Mouse (Mus musculus) kidney, embryonic 16.5 days (tissue): ENCODE measurements around the gene Cdc34. TPM values are rescaled to one million over a fixed set of nuclear protein-coding genes. Genes with fewer than 3 reads are reported as not detected.
A peak's percentile ranks its signal among the peaks of the same experiment; 100 is the strongest.

ENCODE experiments used
- ATAC-seq: fragments of 200-750 bp; cut with Nextera tagmentation; 2 replicates; pipeline ENCODE4 v1.8.0; 2017; ENCODE audit warnings: moderate TSS enrichment; ENCODE audit not compliant: low FRiP score, low TSS enrichment
- H3K27ac ChIP-seq: fragments of 300-500 bp; sonication (generic); 2 replicates; pipeline ENCODE4 v1.5.1; 2014; ENCODE audit warnings: low read length
- H3K27me3 ChIP-seq: fragments of 300-500 bp; sonication (generic); 2 replicates; pipeline ENCODE4 v1.6.1; 2014; ENCODE audit warnings: low read length, control low read depth, mixed read lengths; ENCODE audit not compliant: insufficient read depth
- H3K36me3 ChIP-seq: fragments of 300-500 bp; sonication (generic); 2 replicates; pipeline ENCODE4 v1.6.1; 2014; ENCODE audit warnings: low read length, control low read depth, mixed read lengths; ENCODE audit not compliant: insufficient read depth
- H3K4me1 ChIP-seq: fragments of 300-500 bp; sonication (generic); 2 replicates; pipeline ENCODE4 v1.6.1; 2014; ENCODE audit warnings: low read length, control low read depth, mixed read lengths; ENCODE audit not compliant: insufficient read depth
- H3K4me2 ChIP-seq: fragments of 300-500 bp; sonication (generic); replicated peaks from 2 replicates; pipeline ENCODE4 v1.6.1; 2014; ENCODE audit warnings: low read depth, low read length
- H3K4me3 ChIP-seq: fragments of 300-500 bp; sonication (generic); 2 replicates; pipeline ENCODE4 v1.5.1; 2014; ENCODE audit warnings: mild to moderate bottlenecking, low read length
- H3K9ac ChIP-seq: fragments of 300-500 bp; sonication (generic); replicated peaks from 2 replicates; pipeline ENCODE4 v1.6.1; 2014; ENCODE audit warnings: low read length
- H3K9me3 ChIP-seq: fragments of 300-500 bp; sonication (generic); 2 replicates; pipeline ENCODE4 v1.6.1; 2016; ENCODE audit warnings: low read length, control low read depth
- WGBS: fragments of 180-500 bp; shearing (Covaris S2); extraction: QIAGEN DNeasy Blood & Tissue Kit; methylation state at CpG from one replicate; pipeline ENCODE4 v1.1.7; 2014; 5-methylcytosine and 5-hydroxymethylcytosine counted together
- polyA plus RNA-seq: library from polyadenylated mRNA; unstranded; fragments of >200 nt; fragmentation: Nextera tagmentation; extraction: Ambion mirVana; gene quantifications from 2 replicates; pipeline ENCODE4 v1.2.1, GENCODE M21; 2015

Cdc34 gene
- polyA plus RNA-seq, 1 experiment from 2014 or later: 81.2 TPM

DNA sequence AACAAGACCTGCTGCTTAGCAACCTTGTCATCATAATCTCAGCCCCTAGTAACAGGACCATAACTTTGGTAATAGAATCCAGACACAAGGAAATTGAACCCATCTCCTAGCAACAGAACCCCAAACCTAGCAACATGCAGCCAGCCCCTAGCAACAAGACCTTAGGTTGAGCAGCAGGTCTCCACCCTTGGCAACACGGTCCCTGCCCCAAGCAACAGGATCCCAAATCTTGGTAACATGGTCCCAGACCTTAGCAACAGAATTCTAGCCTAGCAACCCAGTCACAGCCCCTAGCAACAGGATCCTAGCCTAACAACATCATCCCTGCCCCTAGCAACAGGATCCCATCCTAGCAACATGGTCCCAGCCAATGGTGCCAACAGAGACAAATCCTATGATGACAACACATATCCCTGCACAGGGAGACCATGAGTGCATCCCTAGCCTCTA is 27.0 kb upstream of the Cdc34 start:
- 0 out of 2 replicates have a peak, but pooled peaks cover 4% of the 10 kb centered on the region for H3K27me3 ChIP-seq

DNA sequence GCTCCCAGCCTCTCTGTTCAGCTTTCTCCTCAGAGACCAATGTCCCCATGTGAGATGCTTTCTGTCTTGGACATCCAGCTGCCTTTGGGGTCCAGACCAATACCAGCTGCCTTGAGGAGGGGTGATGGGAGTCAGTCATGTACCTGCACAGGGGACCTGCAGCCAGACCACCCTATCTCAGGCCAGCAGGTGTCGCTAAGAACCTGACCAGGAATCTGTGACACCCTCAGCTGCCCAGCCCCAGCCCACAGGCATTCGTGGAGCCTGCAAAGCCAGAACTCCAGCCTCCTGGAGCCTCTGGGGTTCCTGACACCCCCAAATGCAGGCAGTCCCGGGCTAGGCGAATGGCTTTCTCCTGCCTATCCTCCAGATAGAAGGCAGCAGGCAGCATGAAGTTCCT is 23.2 kb upstream of the Cdc34 start:
- Histone ChIP-seq H3K27ac (no peak overlapping the region), H3K4me2 (no peak overlapping the region), H3K4me1 (0 out of 2 replicates have a peak, but pooled peaks cover 1% of the 10 kb centered on the region), H3K9ac (no peak overlapping the region), H3K9me3 (no peaks in the 10 kb centered on the region), H3K27me3 (0 out of 2 replicates have a peak, but pooled peaks cover 4% of the 10 kb centered on the region), H3K4me3 (no peak overlapping the region), H3K36me3 (no peaks in the 10 kb centered on the region)
- ATAC-seq: peak; percentile 17; the same call in 1 of the 2 replicates
- WGBS: 9% methylated on average over 4 of the region's 4 CpGs

More for the DNA sequence above, 27.0 kb upstream of the Cdc34 start:
- no peaks in the 10 kb centered on the region for H3K36me3 ChIP-seq
- H3K4me1 ChIP-seq: no peaks in the 10 kb centered on the region
- no peak overlapping the region for H3K4me2 ChIP-seq
- H3K27ac ChIP-seq: no peak overlapping the region
- no peak for ATAC-seq
- 42% methylated on average over 1 of the region's 1 CpGs for WGBS
- H3K4me3 ChIP-seq: no peak overlapping the region
- H3K9ac ChIP-seq: no peak overlapping the region
- H3K9me3 ChIP-seq: no peaks in the 10 kb centered on the region

DNA sequence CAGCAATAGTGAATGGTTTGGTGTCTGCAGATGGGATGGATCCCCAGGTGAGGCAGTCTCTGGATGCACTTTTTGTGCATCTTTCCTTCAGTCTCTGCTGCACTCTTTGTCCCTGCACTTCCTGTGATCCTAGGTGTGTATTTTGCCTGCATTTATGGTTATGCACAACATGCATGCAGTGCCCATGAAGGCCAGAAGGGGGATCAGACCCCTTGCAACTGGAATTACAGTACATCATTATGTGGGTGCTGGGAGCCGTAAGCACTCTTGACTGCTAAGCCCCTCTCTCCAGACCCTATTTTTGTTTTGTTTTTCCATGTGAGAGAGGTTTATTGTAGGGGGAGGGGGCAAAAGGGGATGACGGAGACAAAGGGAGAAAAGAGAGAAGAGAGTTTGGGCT is 21.7 kb upstream of the Cdc34 start:
- H3K9ac ChIP-seq: no peak overlapping the region
- no peak for ATAC-seq
- 70% methylated on average over 2 of the region's 2 CpGs for WGBS
- H3K27ac ChIP-seq: no peak overlapping the region
- H3K36me3 ChIP-seq: no peaks in the 10 kb centered on the region
- no peak overlapping the region for H3K4me3 ChIP-seq
- H3K27me3 ChIP-seq: 0 out of 2 replicates have a peak, but pooled peaks cover 2% of the 10 kb centered on the region
- no peak overlapping the region for H3K4me2 ChIP-seq
- no peaks in the 10 kb centered on the region for H3K9me3 ChIP-seq
- H3K4me1 ChIP-seq: 0 out of 2 replicates have a peak, but pooled peaks cover 7% of the 10 kb centered on the region

DNA sequence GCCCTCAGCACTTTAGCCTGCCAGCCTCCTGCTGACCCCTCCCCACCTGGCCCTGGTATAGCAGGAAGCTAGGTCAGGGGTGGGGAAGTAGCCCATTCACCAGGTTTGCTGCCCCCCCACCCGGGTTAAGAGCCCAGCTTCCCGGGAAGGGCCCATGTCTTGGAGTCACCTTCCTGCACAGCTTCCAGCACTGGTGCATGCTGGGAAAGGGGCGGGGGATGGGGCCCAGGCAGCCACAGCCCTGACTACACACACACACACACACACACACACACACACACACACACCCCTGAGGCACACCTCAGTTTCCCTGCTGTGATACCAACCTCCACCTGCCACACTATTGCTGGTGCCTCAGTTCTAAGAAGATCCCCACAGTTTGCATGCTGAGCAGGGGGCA is 20.1 kb upstream of the Cdc34 start:
- Histone ChIP-seq H3K36me3 (no peaks in the 10 kb centered on the region), H3K4me2 (no peak overlapping the region), H3K9ac (no peak overlapping the region), H3K4me3 (no peak overlapping the region), H3K9me3 (no peaks in the 10 kb centered on the region), H3K27me3 (no peaks in the 10 kb centered on the region), H3K27ac (no peak overlapping the region), H3K4me1 (0 out of 2 replicates have a peak, but pooled peaks cover 7% of the 10 kb centered on the region)
- WGBS: 48% methylated on average over 3 of the region's 3 CpGs
- no peak for ATAC-seq

DNA sequence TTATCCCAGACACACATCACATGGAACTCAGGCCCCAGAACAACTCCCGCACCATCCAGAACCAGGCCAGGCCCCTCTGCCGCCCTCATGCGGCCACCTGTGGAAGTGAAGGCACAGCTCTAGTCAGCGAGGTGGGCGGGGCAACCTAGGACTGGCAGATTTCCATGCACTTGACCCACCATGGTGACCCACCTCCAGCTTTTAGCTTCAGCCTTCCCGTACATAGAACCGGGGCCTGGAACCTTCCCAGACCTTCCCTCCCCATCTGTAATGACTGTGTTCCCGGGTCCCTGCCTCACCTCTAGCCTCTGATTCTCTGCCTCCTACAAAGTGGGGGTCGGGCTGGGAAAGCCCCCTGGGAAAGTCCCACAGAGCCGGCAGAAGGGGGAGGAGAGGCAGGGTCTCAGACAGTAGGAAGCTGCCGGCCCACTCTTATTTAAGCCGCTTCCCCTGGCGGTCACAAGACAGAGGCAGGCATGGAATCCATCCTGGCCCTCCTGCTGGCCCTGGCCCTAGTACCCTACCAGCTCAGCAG is 17.8 kb upstream of the Cdc34 start, which contains the start of gene Madcam1:
Madcam1 (plus strand) TSS at position 429 of the 535 bp plus-strand sequence.
- H3K4me3 ChIP-seq: no peak within 1 kb of the TSS
- ATAC-seq: peak; percentile 36; the same call in 1 of the 2 replicates

DNA sequence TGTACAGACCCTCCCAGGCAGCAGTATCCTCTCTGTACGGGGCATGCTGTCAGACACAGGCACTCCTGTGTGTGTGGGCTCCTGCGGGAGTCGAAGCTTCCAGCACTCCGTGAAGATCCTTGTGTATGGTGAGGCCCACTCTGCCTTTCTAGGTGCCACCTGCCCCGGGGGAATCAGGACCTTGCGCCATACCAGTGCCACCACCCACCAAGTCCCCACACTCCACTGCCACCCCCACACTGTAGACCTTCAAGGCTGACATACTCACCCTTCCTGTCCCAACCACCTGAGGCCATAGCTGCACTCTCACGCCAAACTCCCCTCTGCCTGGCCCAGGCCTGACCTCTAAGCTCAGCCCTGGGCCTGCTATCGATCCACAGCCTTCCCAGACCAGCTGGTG is 16.9 kb upstream of the Cdc34 start:
- Histone ChIP-seq H3K27ac (no peak overlapping the region), H3K4me3 (no peak overlapping the region), H3K27me3 (no peaks in the 10 kb centered on the region), H3K36me3 (no peaks in the 10 kb centered on the region), H3K9ac (no peak overlapping the region), H3K9me3 (no peaks in the 10 kb centered on the region), H3K4me2 (no peak overlapping the region), H3K4me1 (peaks cover 7% of the 10 kb centered on the region)
- 87% methylated on average over 8 of the region's 8 CpGs for WGBS
- ATAC-seq: no peak

More for the DNA sequence above, 17.8 kb upstream of the Cdc34 start, which contains the start of gene Madcam1:
- Histone ChIP-seq H3K9ac (no peak within 1 kb of the TSS; the same call in 1 of the 2 replicates), H3K4me2 (no peak within 1 kb of the TSS), H3K4me1 (0 out of 2 replicates have a peak, but pooled peaks cover 7% of the 10 kb centered on the region), H3K9me3 (no peaks in the 10 kb centered on the region), H3K27me3 (no peaks in the 10 kb centered on the region), H3K36me3 (no peaks in the 10 kb centered on the region), H3K27ac (no peak within 1 kb of the TSS)
- 8% methylated on average over 13 of the region's 13 CpGs for WGBS

GRCm38 (mm10) chr10:79666493-79666892 is 15.5 kb upstream of the Cdc34 start:
- no peaks in the 10 kb centered on the region for H3K36me3 ChIP-seq
- no peak overlapping the region for H3K27ac ChIP-seq
- H3K27me3 ChIP-seq: no peaks in the 10 kb centered on the region
- WGBS: 60% methylated on average over 9 of the region's 9 CpGs
- H3K4me2 ChIP-seq: no peak overlapping the region
- H3K9ac ChIP-seq: no peak overlapping the region
- H3K4me3 ChIP-seq: no peak overlapping the region
- H3K9me3 ChIP-seq: no peaks in the 10 kb centered on the region
- H3K4me1 ChIP-seq: peaks cover 18% of the 10 kb centered on the region
- ATAC-seq: no peak

DNA sequence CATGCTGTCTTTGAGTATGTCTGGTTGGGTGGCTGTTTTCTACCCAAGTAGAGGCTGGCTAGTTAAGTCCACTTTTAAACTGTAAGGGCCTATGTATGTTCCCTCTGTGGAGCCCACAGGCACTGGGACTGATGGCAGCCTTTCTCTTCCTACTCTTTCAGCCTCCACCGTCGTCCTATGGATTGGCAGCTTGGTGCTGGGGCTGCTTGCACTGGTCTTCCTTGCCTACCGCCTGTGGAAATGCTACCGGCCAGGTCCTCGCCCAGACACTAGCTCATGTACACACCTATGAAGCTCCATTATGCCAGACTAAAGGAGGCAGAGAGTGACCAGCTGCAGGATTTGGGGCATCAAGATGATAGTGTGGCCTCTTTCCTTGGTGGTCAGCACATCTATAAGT is 13.9 kb upstream of the Cdc34 start:
- H3K4me3 ChIP-seq: no peak overlapping the region
- no peak for ATAC-seq
- peaks cover 1% of the 10 kb centered on the region; the same call in 1 of the 2 replicates for H3K36me3 ChIP-seq
- no peaks in the 10 kb centered on the region for H3K9me3 ChIP-seq
- peaks cover 29% of the 10 kb centered on the region for H3K4me1 ChIP-seq
- H3K27ac ChIP-seq: no peak overlapping the region
- H3K9ac ChIP-seq: no peak overlapping the region
- H3K27me3 ChIP-seq: no peaks in the 10 kb centered on the region
- 85% methylated on average over 5 of the region's 5 CpGs for WGBS
- H3K4me2 ChIP-seq: no peak overlapping the region

GRCm38 (mm10) chr10:79668771-79669575 is 13.0 kb upstream of the Cdc34 start, which contains the start of gene Tpgs1:
Gene Tpgs1 (plus strand): TSS chr10:79669369.
- Histone ChIP-seq H3K27ac (peak within 1 kb of the TSS; percentile 95), H3K9me3 (no peaks in the 10 kb centered on the region), H3K4me2 (peak within 1 kb of the TSS; percentile 92), H3K9ac (peak within 1 kb of the TSS; percentile 94), H3K27me3 (no peaks in the 10 kb centered on the region), H3K4me3 (peak within 1 kb of the TSS; percentile 95), H3K4me1 (peaks cover 27% of the 10 kb centered on the region), H3K36me3 (peaks cover 4% of the 10 kb centered on the region; the same call in 1 of the 2 replicates)
- ATAC-seq: peak; percentile 59
- WGBS: under 1% methylated on average over 42 of the region's 45 CpGs
